Mouse (Mus musculus): Measurements from ENCODE around the gene Gria4. TPM values are rescaled to one million over a fixed set of nuclear protein-coding genes. Genes with fewer than 3 reads are reported as not detected.
"Not testable (repeated sequence)": the region's sequence is repeated elsewhere in the genome, so short reads cannot be mapped to it uniquely, and the experiment has no call there.

The Gria4 gene
- total and polyA plus RNA-seq, 2 experiments from 2014 or later: 23.1 to 93.3 TPM

DNA sequence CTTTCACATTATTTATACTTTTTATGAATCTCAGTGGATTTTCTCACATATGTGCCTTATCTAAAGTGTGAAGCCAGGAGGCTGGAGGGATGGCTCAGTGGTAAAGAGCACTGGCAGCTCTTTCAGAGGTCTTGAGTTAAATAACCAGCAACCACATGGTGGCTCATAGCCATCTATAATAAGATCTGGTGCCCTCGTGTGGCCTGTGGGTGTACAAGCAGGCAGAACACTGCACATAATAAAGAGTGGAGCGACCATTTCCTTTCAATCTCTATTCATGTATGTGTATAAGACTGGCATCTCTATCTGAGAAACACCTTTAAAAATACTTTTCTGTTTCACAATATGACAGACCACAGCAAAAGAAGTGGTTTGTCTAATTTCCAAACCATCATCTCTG is 353.1 kb downstream of the Gria4 start:
- TF ChIP-seq CTCF (IDR thresholded peaks at IDR 0.05; ENCODE audit: low read depth): peak; percentile 61
- Histone ChIP-seq H3K27me3 (ENCODE audit: insufficient read depth, low read length) (no peaks in the 10 kb centered on the region), H3K9ac (no peak overlapping the region), H3K4me2 (ENCODE audit: low read depth) (no peak overlapping the region), H3K4me1 (ENCODE audit: insufficient read depth) (no peaks in the 10 kb centered on the region), H3K9me3 (ENCODE audit: low read length) (no peaks in the 10 kb centered on the region), H3K36me3 (ENCODE audit: insufficient read depth) (no peaks in the 10 kb centered on the region), H3K27ac (ENCODE audit: low read depth, low read length) (no peak overlapping the region), H3K4me3 (ENCODE audit: low read depth, low read length) (no peak overlapping the region)
- DNase-seq: peak; percentile 44
- ATAC-seq: peak; percentile 64; the same call in 1 of the 2 replicates
- 25% methylated on average over 2 of the region's 2 CpGs for WGBS

DNA sequence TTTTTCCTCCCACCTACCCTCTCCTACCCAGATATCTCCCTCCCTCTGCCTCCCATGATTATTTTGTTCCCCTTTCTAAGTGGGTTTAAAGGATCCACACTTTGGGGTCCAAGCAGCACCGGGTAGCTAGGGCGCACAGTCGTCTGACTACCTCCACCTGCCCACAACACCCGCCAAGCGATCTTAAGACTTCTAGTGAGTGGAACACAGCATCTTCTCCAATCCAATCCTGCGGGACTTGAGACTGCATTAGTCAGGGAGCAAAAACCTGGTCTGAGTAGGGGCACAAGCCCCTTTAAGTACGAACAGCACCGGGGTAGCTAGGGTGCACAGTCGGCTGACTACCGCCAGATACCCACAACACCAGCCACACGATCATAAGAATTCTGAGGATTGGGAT is 395.2 kb downstream of the Gria4 start:
- not testable (repeated sequence) for H3K36me3 ChIP-seq (ENCODE audit: insufficient read depth); H3K4me2 ChIP-seq (ENCODE audit: low read depth); H3K27me3 ChIP-seq (ENCODE audit: insufficient read depth, low read length); ATAC-seq; H3K4me1 ChIP-seq (ENCODE audit: insufficient read depth); H3K9ac ChIP-seq; H3K4me3 ChIP-seq (ENCODE audit: low read depth, low read length); H3K27ac ChIP-seq (ENCODE audit: low read depth, low read length); DNase-seq
- H3K9me3 ChIP-seq (ENCODE audit: low read length): peaks cover 13% of the 10 kb centered on the region
- 95% methylated on average over 11 of the region's 11 CpGs for WGBS

DNA sequence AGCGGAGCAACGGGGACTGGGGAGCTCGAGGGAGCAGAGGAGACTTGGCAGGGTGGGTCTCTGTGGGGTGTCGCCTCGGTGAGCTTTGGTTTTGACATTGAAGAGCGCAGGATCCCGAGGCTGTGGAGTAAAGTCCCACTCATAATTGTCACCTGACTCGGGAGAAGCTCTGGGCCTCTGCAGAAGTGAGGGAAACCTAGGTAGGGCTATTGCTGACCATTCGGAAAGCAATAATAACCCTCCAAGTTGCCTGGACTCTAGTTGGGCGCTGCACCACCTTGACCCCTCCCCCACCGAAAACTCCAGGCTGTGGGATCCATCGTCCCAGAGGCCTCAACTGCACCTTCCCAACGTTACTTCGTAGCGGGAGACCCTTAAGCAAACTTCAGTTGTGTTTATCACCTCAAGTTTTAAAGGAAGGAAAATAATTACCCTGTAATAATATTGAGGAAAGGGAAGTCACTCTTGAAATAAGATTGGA is 419.4 kb downstream of the Gria4 start:
- H3K4me2 ChIP-seq (ENCODE audit: low read depth): peak overlapping the region; percentile 55
- no peaks in the 10 kb centered on the region for H3K9me3 ChIP-seq (ENCODE audit: low read length)
- H3K36me3 ChIP-seq (ENCODE audit: insufficient read depth): no peaks in the 10 kb centered on the region
- peak overlapping the region; percentile 84 for H3K4me3 ChIP-seq (ENCODE audit: low read depth, low read length)
- peak overlapping the region; percentile 68 for H3K9ac ChIP-seq
- no peak for TF ChIP-seq CTCF (IDR thresholded peaks at IDR 0.05; ENCODE audit: low read depth)
- no peaks in the 10 kb centered on the region for H3K27me3 ChIP-seq (ENCODE audit: insufficient read depth, low read length)
- H3K27ac ChIP-seq (ENCODE audit: low read depth, low read length): peak overlapping the region; percentile 75
- DNase-seq (no peak), ATAC-seq (peak; percentile 44)
- WGBS: under 1% methylated on average over 15 of the region's 15 CpGs
- H3K4me1 ChIP-seq (ENCODE audit: insufficient read depth): no peaks in the 10 kb centered on the region

DNA sequence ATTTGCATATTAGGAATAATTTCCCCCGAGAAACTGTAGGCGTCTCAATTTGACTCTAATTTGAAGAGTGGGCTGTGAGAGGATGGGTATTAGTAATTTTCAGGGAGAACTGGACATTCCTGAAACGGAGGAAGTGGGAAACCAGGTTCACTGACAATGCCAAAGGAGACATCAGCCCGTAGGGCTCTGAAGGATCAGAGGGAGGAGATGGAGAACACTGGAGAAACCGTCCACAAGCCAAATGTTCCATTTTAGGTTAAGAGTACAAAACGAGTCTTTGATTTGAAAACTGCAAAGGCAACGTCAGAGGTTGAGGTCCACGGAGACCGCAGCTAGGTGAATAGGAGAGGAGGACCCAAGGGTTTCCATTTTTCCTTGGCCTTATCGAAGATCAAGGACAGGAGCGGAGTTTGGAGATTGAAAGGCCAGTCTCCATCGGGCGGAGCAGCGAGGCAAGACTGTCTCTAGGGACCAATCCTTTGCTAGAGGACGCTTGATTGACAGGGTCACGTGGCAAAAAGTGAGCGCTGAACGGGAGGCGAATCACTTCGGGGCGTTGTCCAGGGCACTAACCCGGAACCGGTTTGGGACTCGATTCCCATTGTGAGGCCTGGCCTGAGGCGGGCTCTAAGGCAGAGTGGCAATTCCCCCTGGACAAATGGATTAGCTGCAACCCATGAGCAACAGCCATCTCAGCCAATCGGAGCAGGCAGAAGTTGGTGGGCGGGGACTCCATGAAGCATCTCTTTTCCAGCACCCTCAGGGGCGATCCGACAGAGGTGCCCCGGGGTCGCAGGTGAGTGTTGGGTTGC is 420.0 kb downstream of the Gria4 start, which contains the start of gene Msantd4:
Gene Msantd4 (plus strand): TSS at position 735 of the 812 bp plus-strand sequence.
- Histone ChIP-seq H3K27ac (ENCODE audit: low read depth, low read length) (peak within 1 kb of the TSS; percentile 86), H3K9me3 (ENCODE audit: low read length) (no peaks in the 10 kb centered on the region), H3K4me1 (ENCODE audit: insufficient read depth) (no peaks in the 10 kb centered on the region), H3K36me3 (ENCODE audit: insufficient read depth) (no peaks in the 10 kb centered on the region), H3K9ac (peak within 1 kb of the TSS; percentile 68), H3K4me3 (ENCODE audit: low read depth, low read length) (peak within 1 kb of the TSS; percentile 84), H3K27me3 (ENCODE audit: insufficient read depth, low read length) (no peaks in the 10 kb centered on the region), H3K4me2 (ENCODE audit: low read depth) (peak within 1 kb of the TSS; percentile 58)
- WGBS: 1% methylated on average over 31 of the region's 31 CpGs
- ATAC-seq: peak; percentile 99
- peak; percentile 99 for DNase-seq
- peak; percentile 10; the same call in 1 of the 2 replicates for TF ChIP-seq CTCF (IDR thresholded peaks at IDR 0.05; ENCODE audit: low read depth)

Small RNAs within 50 kb of the gene (microRNA-seq; reads per million reads assigned to microRNA genes)
- gene Gm23811 (0 reads per million in 2 experiments), gene Gm23992 (0 reads per million in 2 experiments)

All from forebrain, postnatal 0 days (tissue).